17 mouse cellular contexts compared by ENCODE assay signal in genomic region chr10:81488081-81488480, GRCm38 (mm10). TPM values are rescaled to one million over a fixed set of nuclear protein-coding genes. Genes with fewer than 3 reads are reported as not detected.
"Had no signal": no experiment of that assay in that cellular context is flagged by ENCODE, and none has a peak within 500 bp of the region (broad histone marks: within the 10 kb centered on the region; RNA-seq: fewer than 3 reads in every experiment).

No protein-coding gene starts in this region.

- H3K4me3 ChIP-seq: limb, embryonic 10.5 days; liver, embryonic 15.5 days; megakaryocyte, embryonic 14.5 days; midbrain, embryonic 15.5 days; neural tube, embryonic 12.5 days; stomach, embryonic 15.5 days had no signal

- H3K27ac ChIP-seq: kidney, postnatal 0 days; limb, embryonic 10.5 days; liver, embryonic 15.5 days; macrophage; midbrain, embryonic 15.5 days; neural tube, embryonic 12.5 days; stomach, embryonic 15.5 days had no signal

- DNase-seq: kidney, postnatal 36 days; lung, adult 2 months; thymus, adult 2 months; thymus, postnatal 25 days had no signal

- H3K4me1 ChIP-seq: stomach, embryonic 15.5 days had no signal

- H3K9me3 ChIP-seq: limb, embryonic 10.5 days; liver, embryonic 15.5 days; megakaryocyte, embryonic 14.5 days; midbrain, embryonic 15.5 days; neural tube, embryonic 12.5 days; stomach, embryonic 15.5 days had no signal

- ATAC-seq: lung, postnatal 0 days; midbrain, embryonic 15.5 days had no signal

- H3K4me2 ChIP-seq: liver, embryonic 11.5 days; liver, embryonic 15.5 days; midbrain, embryonic 11.5 days; midbrain, embryonic 15.5 days; neural tube, embryonic 12.5 days; stomach, embryonic 15.5 days had no signal

- H3K9ac ChIP-seq: liver, embryonic 15.5 days; midbrain, embryonic 15.5 days; neural tube, embryonic 12.5 days; stomach, embryonic 15.5 days had no signal

- H3K27me3 ChIP-seq: megakaryocyte, embryonic 14.5 days; midbrain, embryonic 15.5 days; neural tube, embryonic 12.5 days; stomach, embryonic 15.5 days had no signal

RNA-seq across cellular contexts. Expression of gene Celf5, which starts 5.6 kb away (rescaled TPM):
- total RNA-seq: monocyte, adult 5-6 weeks; neutrophil, adult 5-6 weeks had no signal
- polyA plus RNA-seq: liver, embryonic 11.5 days; liver, embryonic 15.5 days had no signal
